Mouse (Mus musculus): ENCODE results near the gene Fgf13.
A peak's percentile ranks its signal among the peaks of the same experiment; 100 is the strongest.

The Fgf13 gene

GRCm38 (mm10) chrX:59186922-59187321, 380.9 kb downstream of the Fgf13 start:
- DNase-seq (ENCODE audit: low spot score), result no peak

- no peak for DNase-seq (ENCODE audit: low spot score)
Observed at GRCm38 (mm10) chrX:59182323-59182722, 385.5 kb downstream of the Fgf13 start.

- DNase-seq (ENCODE audit: low spot score), result no peak
Observed at GRCm38 (mm10) chrX:59179627-59180026, 388.2 kb downstream of the Fgf13 start.

- DNase-seq (ENCODE audit: low spot score), result peak; percentile 67
Observed at GRCm38 (mm10) chrX:59179081-59179596, 388.7 kb downstream of the Fgf13 start.

GRCm38 (mm10) chrX:59177653-59178052, 390.2 kb downstream of the Fgf13 start:
- DNase-seq (ENCODE audit: low spot score), result peak; percentile 3

GRCm38 (mm10) chrX:59172200-59172599, 395.7 kb downstream of the Fgf13 start:
- DNase-seq (ENCODE audit: low spot score), result peak; percentile 59

DNA sequence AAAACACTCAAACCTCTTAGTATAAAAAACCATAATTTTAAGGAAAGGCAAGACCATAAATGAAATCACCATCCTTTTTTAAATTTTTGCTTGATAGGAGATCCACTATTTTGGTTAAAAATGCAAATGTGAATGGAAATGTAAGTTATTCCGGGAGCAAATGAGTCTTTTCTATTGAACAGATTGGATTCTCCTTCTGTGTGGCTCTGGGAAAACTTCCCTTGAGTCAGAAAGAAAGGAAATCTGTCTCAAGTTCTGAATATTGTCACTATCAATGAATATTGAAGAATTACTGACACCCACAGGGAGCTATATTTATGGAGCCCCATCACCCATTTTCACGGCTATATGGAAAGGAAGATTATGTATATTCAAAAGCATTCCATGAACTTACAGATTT, 401.1 kb downstream of the Fgf13 start:
- no peak for DNase-seq (ENCODE audit: low spot score)

DNA sequence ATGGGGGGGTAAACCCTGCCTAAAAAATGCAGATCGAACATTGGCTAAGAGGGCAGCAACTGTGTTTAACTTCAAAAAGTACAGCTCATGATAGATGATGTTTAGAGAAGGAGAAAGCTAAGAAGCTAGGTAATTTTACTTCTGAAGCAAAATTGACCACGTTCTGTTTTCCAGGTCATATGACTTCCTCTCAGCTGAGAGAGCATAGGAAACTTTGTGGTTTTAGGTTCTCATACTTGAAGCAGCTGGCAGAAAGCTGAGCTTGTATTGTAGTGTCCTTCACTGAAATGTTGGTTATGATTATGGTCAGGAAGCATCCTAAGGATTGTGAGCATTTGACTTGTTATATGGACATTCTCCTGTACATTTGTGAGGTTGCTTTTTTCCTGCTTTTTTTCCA, 425.9 kb downstream of the Fgf13 start:
- DNase-seq (ENCODE audit: low spot score), result no peak

- DNase-seq (ENCODE audit: low spot score), result peak; percentile 77
Observed at GRCm38 (mm10) chrX:59134928-59135361, 432.9 kb downstream of the Fgf13 start.

GRCm38 (mm10) chrX:59134166-59134861, 433.6 kb downstream of the Fgf13 start:
- peak; percentile 26 for DNase-seq (ENCODE audit: low spot score)

- peak; percentile 24 for DNase-seq (ENCODE audit: low spot score)
Observed at GRCm38 (mm10) chrX:59133834-59134165, 434.1 kb downstream of the Fgf13 start.

DNA sequence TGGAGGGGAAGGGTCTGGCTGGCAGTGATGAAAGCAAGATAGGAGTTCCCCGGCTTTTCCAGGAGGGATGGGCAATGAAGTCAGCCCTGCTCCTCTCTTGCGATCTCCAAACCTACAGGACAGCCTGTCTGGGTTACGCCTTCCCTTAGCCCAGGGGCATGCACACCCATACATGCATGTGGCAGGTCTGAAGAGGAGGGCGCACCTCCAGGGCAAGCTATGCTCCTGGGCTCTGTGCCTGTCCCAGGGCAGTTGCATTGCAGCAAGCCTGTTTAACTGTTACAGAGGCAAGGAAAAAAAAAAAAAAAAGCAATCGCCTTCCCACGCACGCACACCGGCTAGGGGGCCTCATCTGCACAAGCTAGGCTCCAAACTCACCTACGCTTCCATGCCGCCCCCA, 434.5 kb downstream of the Fgf13 start:
- peak; percentile 21 for DNase-seq (ENCODE audit: low spot score)

DNA sequence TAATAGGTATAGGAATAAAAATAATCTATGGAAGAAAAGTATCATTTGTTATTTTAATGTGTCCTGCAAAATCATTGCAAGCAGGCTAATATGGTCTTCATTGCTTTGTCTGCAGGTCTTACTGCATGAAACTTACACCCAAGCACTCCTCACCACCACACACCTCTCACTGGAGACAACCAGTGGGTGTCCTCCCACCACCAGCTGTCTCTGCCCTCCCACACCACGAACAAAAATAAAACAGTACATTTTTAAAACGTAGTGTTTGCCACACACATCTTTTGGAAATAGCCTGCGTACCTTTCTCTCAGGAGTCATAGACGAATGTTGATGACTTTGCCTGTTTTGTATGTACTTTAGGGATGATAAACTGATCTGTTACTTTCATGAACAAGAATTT, 441.2 kb downstream of the Fgf13 start:
- DNase-seq (ENCODE audit: low spot score), result no peak

- no peak for DNase-seq (ENCODE audit: low spot score)
Observed at GRCm38 (mm10) chrX:59113187-59113586, 454.7 kb downstream of the Fgf13 start.

- no peak for DNase-seq (ENCODE audit: low spot score)
Observed at GRCm38 (mm10) chrX:59085928-59086327, 481.9 kb downstream of the Fgf13 start.

- DNase-seq (ENCODE audit: low spot score), result no peak
Observed at GRCm38 (mm10) chrX:59080427-59080826, 487.4 kb downstream of the Fgf13 start.

GRCm38 (mm10) chrX:59072083-59072482, 495.8 kb downstream of the Fgf13 start:
- DNase-seq (ENCODE audit: low spot score), result no peak

DNA sequence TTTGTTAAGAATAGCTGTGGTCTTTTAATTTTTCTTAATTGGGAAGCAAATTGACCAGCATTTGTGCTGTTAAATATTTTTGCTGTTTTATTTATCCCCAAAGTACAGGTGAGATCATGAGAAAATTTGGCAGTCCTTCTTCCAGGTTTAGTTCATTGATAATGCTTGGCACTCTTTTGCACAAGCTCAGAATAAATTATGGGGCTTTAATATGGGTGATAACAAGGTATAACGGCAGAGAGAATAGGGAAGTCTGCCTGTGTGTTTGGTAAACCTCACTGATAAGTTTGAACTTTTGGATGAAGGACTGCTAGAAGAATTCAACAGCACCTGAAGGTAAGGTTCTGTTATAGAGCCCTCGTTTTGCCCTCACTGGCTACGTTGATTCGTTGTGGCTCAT, 504.7 kb downstream of the Fgf13 start:
- DNase-seq (ENCODE audit: low spot score), result no peak

- DNase-seq (ENCODE audit: low spot score), result no peak
Observed at GRCm38 (mm10) chrX:59034969-59035368, 532.9 kb downstream of the Fgf13 start.

Data from embryo, embryonic 10.5 days (tissue).